Mouse (Mus musculus): ENCODE results near the gene Cartpt. TPM values are rescaled to one million over a fixed set of nuclear protein-coding genes. Genes with fewer than 3 reads are reported as not detected.

Cartpt gene
- polyA plus RNA-seq, 1 experiment from 2014 or later, result 0.27 TPM

DNA sequence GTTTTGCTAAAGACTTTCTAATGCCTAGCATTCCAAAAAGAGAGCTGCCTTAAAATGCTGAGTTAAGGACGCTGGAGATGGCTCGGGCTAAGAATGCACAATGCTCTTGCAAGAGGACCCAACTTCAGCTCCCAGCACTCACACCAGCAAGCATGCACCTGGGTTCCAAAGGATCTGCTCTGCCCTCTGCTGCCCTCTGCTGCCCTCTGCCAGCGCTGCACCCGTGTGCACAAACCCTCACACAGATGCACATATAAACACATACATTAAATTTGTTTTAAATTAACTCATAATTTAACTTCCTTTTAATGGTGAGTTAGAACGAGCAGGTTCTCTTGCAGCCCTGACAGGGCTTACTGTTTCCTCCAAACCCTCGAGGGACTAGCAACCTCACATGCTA is 32.5 kb downstream of the Cartpt start:
- H3K4me1 ChIP-seq (ENCODE audit: insufficient read depth, low read depth, low read length), result no peaks in the 10 kb centered on the region
- H3K27me3 ChIP-seq (replicated peaks; ENCODE audit: insufficient read depth, low read length), result no peaks in the 10 kb centered on the region
- 91% methylated on average over 6 of the region's 6 CpGs for WGBS
- H3K4me3 ChIP-seq (ENCODE audit: low read depth, low read length), result no peak overlapping the region
- H3K9ac ChIP-seq (replicated peaks; ENCODE audit: low read depth), result no peak overlapping the region
- H3K9me3 ChIP-seq (ENCODE audit: low read length), result no peaks in the 10 kb centered on the region
- DNase-seq (ENCODE audit: low spot score), result no peak
- H3K27ac ChIP-seq (ENCODE audit: low read length), result no peak overlapping the region
- ATAC-seq, result no peak
- H3K36me3 ChIP-seq (ENCODE audit: insufficient read depth, low read length), result no peaks in the 10 kb centered on the region
- TF ChIP-seq EP300 (IDR thresholded peaks at IDR 0.05) (no peak), CTCF (IDR thresholded peaks at IDR 0.05) (0 out of 2 replicates have a peak, but pooled peaks have one; percentile 3)
- H3K4me2 ChIP-seq (replicated peaks; ENCODE audit: low read depth, low read length), result no peak overlapping the region

DNA sequence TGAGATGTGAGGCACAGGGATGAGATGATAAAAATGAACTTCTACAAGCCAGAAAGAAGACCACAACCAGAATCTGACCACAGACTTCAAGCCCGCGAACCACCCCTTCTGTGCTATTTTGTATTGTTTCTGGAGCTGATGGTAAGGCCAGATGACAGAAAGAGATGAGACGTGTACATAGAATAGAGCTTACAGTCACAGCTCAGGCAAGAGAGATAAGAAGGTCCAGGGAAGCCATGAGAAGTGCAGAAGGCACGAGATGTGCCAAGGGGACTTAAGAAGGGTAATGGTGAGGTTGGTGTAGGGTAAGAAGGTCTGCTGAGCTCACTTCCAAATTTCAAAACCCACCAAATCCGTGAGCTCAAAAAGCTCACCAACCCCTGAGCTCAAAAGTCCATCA is 36.6 kb downstream of the Cartpt start:
- no peaks in the 10 kb centered on the region for H3K36me3 ChIP-seq (ENCODE audit: insufficient read depth, low read length)
- no peak overlapping the region for H3K9ac ChIP-seq (replicated peaks; ENCODE audit: low read depth)
- H3K27me3 ChIP-seq (replicated peaks; ENCODE audit: insufficient read depth, low read length), result no peaks in the 10 kb centered on the region
- no peak overlapping the region for H3K4me3 ChIP-seq (ENCODE audit: low read depth, low read length)
- WGBS, result 78% methylated on average over 5 of the region's 5 CpGs
- no peak overlapping the region for H3K4me2 ChIP-seq (replicated peaks; ENCODE audit: low read depth, low read length)
- no peak for DNase-seq (ENCODE audit: low spot score)
- H3K27ac ChIP-seq (ENCODE audit: low read length), result no peak overlapping the region
- no peaks in the 10 kb centered on the region for H3K4me1 ChIP-seq (ENCODE audit: insufficient read depth, low read depth, low read length)
- no peaks in the 10 kb centered on the region for H3K9me3 ChIP-seq (ENCODE audit: low read length)
- TF ChIP-seq EP300 (IDR thresholded peaks at IDR 0.05) (no peak), CTCF (IDR thresholded peaks at IDR 0.05) (no peak)
- ATAC-seq, result no peak

DNA sequence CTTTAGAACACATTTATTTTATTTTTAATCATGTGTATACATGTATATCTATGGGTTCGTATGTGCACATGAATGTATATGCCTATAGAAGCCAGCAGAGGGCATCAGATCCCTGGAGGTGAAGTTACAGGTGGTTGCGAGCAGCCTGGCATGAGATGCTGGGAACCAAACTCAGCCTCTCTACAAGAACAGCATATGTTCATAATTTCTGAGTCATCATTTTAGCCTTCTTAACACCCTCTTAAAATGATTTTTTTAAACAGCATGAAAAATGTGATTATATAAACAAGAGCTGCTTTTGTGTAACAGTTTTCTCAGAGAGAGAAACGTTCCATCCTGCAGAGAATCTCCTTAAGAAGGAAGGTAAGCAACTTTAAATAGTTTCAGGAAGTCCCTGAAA is 40.2 kb downstream of the Cartpt start:
- no peaks in the 10 kb centered on the region for H3K36me3 ChIP-seq (ENCODE audit: insufficient read depth, low read length)
- no peak for ATAC-seq
- H3K4me1 ChIP-seq (ENCODE audit: insufficient read depth, low read depth, low read length), result no peaks in the 10 kb centered on the region
- H3K9me3 ChIP-seq (ENCODE audit: low read length), result no peaks in the 10 kb centered on the region
- 75% methylated on average over 3 of the region's 3 CpGs for WGBS
- no peak overlapping the region for H3K9ac ChIP-seq (replicated peaks; ENCODE audit: low read depth)
- no peak overlapping the region for H3K4me3 ChIP-seq (ENCODE audit: low read depth, low read length)
- H3K4me2 ChIP-seq (replicated peaks; ENCODE audit: low read depth, low read length), result no peak overlapping the region
- no peaks in the 10 kb centered on the region for H3K27me3 ChIP-seq (replicated peaks; ENCODE audit: insufficient read depth, low read length)
- no peak overlapping the region for H3K27ac ChIP-seq (ENCODE audit: low read length)
- no peak for TF ChIP-seq EP300 (IDR thresholded peaks at IDR 0.05)
- TF ChIP-seq CTCF (IDR thresholded peaks at IDR 0.05), result no peak
- DNase-seq (ENCODE audit: low spot score), result no peak

DNA sequence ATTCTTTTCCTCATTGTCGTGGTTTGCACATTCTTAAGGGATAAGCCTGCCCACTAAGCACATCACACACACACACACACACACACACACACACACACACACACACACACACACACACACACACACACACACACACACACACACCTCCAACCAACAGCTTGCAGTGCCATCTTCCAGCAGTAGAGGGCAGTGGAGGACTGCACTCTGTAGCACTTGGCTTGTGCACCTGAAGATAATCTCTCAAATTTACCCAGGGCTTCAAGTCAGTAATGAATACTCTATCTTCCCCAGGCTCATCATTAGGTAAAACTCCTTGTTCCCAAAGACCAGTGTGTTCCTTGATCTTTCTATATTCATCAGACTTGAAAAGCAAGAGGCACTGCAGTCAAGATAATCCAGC is 41.8 kb downstream of the Cartpt start:
- no peaks in the 10 kb centered on the region for H3K36me3 ChIP-seq (ENCODE audit: insufficient read depth, low read length)
- no peak for DNase-seq (ENCODE audit: low spot score)
- H3K27ac ChIP-seq (ENCODE audit: low read length), result no peak overlapping the region
- peak; percentile 76 for TF ChIP-seq CTCF (IDR thresholded peaks at IDR 0.05)
- no peak for TF ChIP-seq EP300 (IDR thresholded peaks at IDR 0.05)
- H3K27me3 ChIP-seq (replicated peaks; ENCODE audit: insufficient read depth, low read length), result no peaks in the 10 kb centered on the region
- no peaks in the 10 kb centered on the region for H3K9me3 ChIP-seq (ENCODE audit: low read length)
- no peak for ATAC-seq
- H3K4me2 ChIP-seq (replicated peaks; ENCODE audit: low read depth, low read length), result no peak overlapping the region
- WGBS, result 27% methylated on average over 1 of the region's 1 CpGs
- no peak overlapping the region for H3K9ac ChIP-seq (replicated peaks; ENCODE audit: low read depth)
- no peak overlapping the region for H3K4me3 ChIP-seq (ENCODE audit: low read depth, low read length)
- no peaks in the 10 kb centered on the region for H3K4me1 ChIP-seq (ENCODE audit: insufficient read depth, low read depth, low read length)

DNA sequence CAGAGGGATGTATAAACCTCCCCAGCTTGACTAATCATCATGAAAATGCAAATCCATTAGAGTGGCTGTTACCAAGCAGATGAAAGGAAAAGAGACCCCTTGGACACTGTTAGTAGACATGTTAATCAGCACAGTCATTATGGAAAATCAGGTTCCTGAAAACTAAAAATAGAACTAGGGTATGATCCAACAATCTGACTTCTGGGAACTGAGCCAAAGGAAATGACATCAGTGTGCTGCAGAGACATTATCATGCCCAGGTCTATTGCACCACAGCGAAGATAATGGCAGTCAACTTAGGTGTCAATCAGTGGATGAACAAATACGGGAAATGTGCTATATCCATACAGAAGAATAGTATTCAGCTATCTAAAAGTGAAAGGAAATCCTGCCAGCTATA is 43.0 kb downstream of the Cartpt start:
- no peaks in the 10 kb centered on the region for H3K9me3 ChIP-seq (ENCODE audit: low read length)
- peak; percentile 37; the same call in 1 of the 2 replicates for ATAC-seq
- H3K27me3 ChIP-seq (replicated peaks; ENCODE audit: insufficient read depth, low read length), result no peaks in the 10 kb centered on the region
- peak; percentile 31 for DNase-seq (ENCODE audit: low spot score)
- H3K36me3 ChIP-seq (ENCODE audit: insufficient read depth, low read length), result no peaks in the 10 kb centered on the region
- H3K27ac ChIP-seq (ENCODE audit: low read length), result no peak overlapping the region
- no peaks in the 10 kb centered on the region for H3K4me1 ChIP-seq (ENCODE audit: insufficient read depth, low read depth, low read length)
- TF ChIP-seq EP300 (IDR thresholded peaks at IDR 0.05), result peak; percentile 61
- TF ChIP-seq CTCF (IDR thresholded peaks at IDR 0.05), result no peak
- H3K4me2 ChIP-seq (replicated peaks; ENCODE audit: low read depth, low read length), result no peak overlapping the region
- H3K9ac ChIP-seq (replicated peaks; ENCODE audit: low read depth), result no peak overlapping the region
- H3K4me3 ChIP-seq (ENCODE audit: low read depth, low read length), result no peak overlapping the region
- WGBS, result 47% methylated on average over 2 of the region's 2 CpGs

DNA sequence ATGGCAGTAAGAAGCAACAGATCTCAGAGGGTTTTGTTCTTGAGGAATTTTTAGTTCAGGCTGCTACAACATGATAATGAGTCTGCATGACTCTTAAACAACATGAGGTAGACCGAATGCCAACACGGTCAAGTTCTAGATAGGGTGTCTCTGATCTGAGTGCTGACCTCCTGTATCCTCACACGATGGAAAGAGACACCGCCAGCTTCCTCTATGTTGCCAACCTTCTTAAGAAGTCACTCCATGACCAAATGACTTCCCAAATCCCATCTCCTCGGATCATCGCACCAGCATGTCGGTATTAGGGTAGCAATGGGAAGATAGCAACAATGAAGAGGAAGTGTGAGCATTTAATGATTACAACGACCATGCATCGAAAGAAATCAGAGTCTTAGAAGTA is 43.6 kb downstream of the Cartpt start:
- Histone ChIP-seq H3K4me2 (replicated peaks; ENCODE audit: low read depth, low read length) (no peak overlapping the region), H3K9me3 (ENCODE audit: low read length) (no peaks in the 10 kb centered on the region), H3K27ac (ENCODE audit: low read length) (no peak overlapping the region), H3K36me3 (ENCODE audit: insufficient read depth, low read length) (no peaks in the 10 kb centered on the region), H3K4me3 (ENCODE audit: low read depth, low read length) (no peak overlapping the region), H3K9ac (replicated peaks; ENCODE audit: low read depth) (no peak overlapping the region), H3K27me3 (replicated peaks; ENCODE audit: insufficient read depth, low read length) (no peaks in the 10 kb centered on the region), H3K4me1 (ENCODE audit: insufficient read depth, low read depth, low read length) (no peaks in the 10 kb centered on the region)
- no peak for ATAC-seq
- no peak for DNase-seq (ENCODE audit: low spot score)
- WGBS, result 73% methylated on average over 9 of the region's 9 CpGs
- TF ChIP-seq EP300 (IDR thresholded peaks at IDR 0.05), result no peak
- TF ChIP-seq CTCF (IDR thresholded peaks at IDR 0.05), result no peak

DNA sequence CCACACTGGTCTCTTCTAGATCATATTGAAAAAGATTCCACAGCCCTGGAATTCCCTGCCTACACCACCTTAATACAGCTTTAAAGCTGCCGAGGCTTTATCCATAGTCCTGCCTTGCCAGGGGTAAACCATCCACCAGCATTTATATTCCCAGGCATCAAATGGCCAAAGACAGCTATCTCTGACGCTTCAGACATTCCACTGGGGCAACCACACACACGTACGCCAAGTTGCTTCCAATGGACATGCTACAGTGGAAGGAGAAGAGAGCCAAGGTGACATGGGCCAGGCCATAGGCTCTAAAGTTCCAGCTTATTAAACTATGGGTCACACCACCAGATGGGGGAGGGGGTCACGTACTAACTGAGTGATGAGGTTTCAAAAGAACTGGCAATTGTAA is 45.7 kb downstream of the Cartpt start:
- 84% methylated on average over 5 of the region's 5 CpGs for WGBS
- no peaks in the 10 kb centered on the region for H3K9me3 ChIP-seq (ENCODE audit: low read length)
- H3K4me1 ChIP-seq (ENCODE audit: insufficient read depth, low read depth, low read length), result no peaks in the 10 kb centered on the region
- no peak overlapping the region for H3K27ac ChIP-seq (ENCODE audit: low read length)
- DNase-seq (ENCODE audit: low spot score), result no peak
- H3K27me3 ChIP-seq (replicated peaks; ENCODE audit: insufficient read depth, low read length), result no peaks in the 10 kb centered on the region
- ATAC-seq, result no peak
- no peak overlapping the region for H3K4me2 ChIP-seq (replicated peaks; ENCODE audit: low read depth, low read length)
- no peaks in the 10 kb centered on the region for H3K36me3 ChIP-seq (ENCODE audit: insufficient read depth, low read length)
- no peak overlapping the region for H3K9ac ChIP-seq (replicated peaks; ENCODE audit: low read depth)
- H3K4me3 ChIP-seq (ENCODE audit: low read depth, low read length), result no peak overlapping the region
- TF ChIP-seq EP300 (IDR thresholded peaks at IDR 0.05) (no peak), CTCF (IDR thresholded peaks at IDR 0.05) (no peak)

Data from lung, postnatal 0 days (tissue).